39 mouse cellular contexts compared by ENCODE assay signal in the genomic region with DNA sequence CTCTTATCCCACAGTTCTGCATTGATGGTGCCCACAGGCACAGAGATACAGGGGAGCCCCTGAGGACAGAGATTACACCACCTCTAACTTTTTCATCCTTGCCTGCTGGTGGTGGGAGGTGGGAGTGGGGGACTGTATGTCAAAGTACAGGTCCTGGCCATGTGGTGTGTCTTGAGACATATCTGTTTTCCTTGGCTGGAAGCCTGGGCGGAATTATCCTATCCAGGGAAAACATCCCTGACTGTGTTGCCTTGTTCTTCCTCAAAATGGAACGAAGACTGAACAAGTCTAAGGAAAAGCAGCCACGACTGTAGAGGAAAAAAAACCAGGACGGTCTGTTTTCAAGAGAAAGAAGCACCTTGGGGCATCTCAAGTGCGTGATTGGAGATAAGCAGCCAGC. TPM values are rescaled to one million over a fixed set of nuclear protein-coding genes. Genes with fewer than 3 reads are reported as not detected.
DNase-seq lines count a peak whose midpoint lies in the region; ATAC-seq and TF ChIP-seq lines count a peak whose summit lies in the region.
"Had no signal": no experiment of that assay in that cellular context is flagged by ENCODE, and none has a peak within 500 bp of the region (broad histone marks: within the 10 kb centered on the region; RNA-seq: fewer than 3 reads in every experiment).

No protein-coding gene starts in this region.

- H3K27me3 ChIP-seq in heart, embryonic 13.5 days (replicated peaks), result no peaks in the 10 kb centered on the region
- H3K27me3 ChIP-seq in kidney, embryonic 16.5 days (ENCODE audit: insufficient read depth, low read length), result no peaks in the 10 kb centered on the region
- no peaks in the 10 kb centered on the region for H3K27me3 ChIP-seq in intestine, embryonic 15.5 days (replicated peaks)
- no peaks in the 10 kb centered on the region for H3K27me3 ChIP-seq in midbrain, postnatal 0 days (ENCODE audit: insufficient read depth, low read length)
- H3K27me3 ChIP-seq: embryonic facial prominence, embryonic 13.5 days; hindbrain, embryonic 15.5 days; liver, embryonic 12.5 days; midbrain, embryonic 13.5 days had no signal

- no peak overlapping the region for H3K27ac ChIP-seq in heart, embryonic 13.5 days (replicated peaks)
- no peak overlapping the region for H3K27ac ChIP-seq in kidney, embryonic 16.5 days (ENCODE audit: low read length)
- H3K27ac ChIP-seq in intestine, embryonic 15.5 days, result no peak overlapping the region
- no peak overlapping the region for H3K27ac ChIP-seq in midbrain, postnatal 0 days (ENCODE audit: low read depth, low read length)
- H3K27ac ChIP-seq: embryonic facial prominence, embryonic 13.5 days; gastrocnemius, adult 2 months; hindbrain, embryonic 10.5 days; hindbrain, embryonic 15.5 days; kidney, postnatal 0 days; layer of hippocampus, adult 2 months; left cerebral cortex, adult 2 months; liver, embryonic 12.5 days; midbrain, embryonic 13.5 days had no signal

- H3K9ac ChIP-seq in heart, embryonic 13.5 days, result no peak overlapping the region
- H3K9ac ChIP-seq in kidney, embryonic 16.5 days (replicated peaks; ENCODE audit: low read length), result no peak overlapping the region
- no peak overlapping the region for H3K9ac ChIP-seq in intestine, embryonic 15.5 days
- no peak overlapping the region for H3K9ac ChIP-seq in midbrain, postnatal 0 days (replicated peaks; ENCODE audit: low read length, poor library complexity, severe bottlenecking)
- H3K9ac ChIP-seq: embryonic facial prominence, embryonic 13.5 days; hindbrain, embryonic 15.5 days; liver, embryonic 12.5 days; liver, postnatal 0 days; midbrain, embryonic 13.5 days had no signal

- no peak for TF ChIP-seq CTCF in midbrain, postnatal 0 days (IDR thresholded peaks at IDR 0.05)

- no peak for DNase-seq in heart, adult 11 months
- peak; percentile 19 to 30 for DNase-seq in kidney, postnatal 36 days
- no peak for DNase-seq in right cerebral cortex, postnatal 36 days (ENCODE audit: low spot score in 2 of 2)
- DNase-seq in midbrain, postnatal 0 days (ENCODE audit: low spot score), result no peak
- DNase-seq: adrenal gland, postnatal 14 days; B cell, adult 2 months; cerebellum, adult 11 months; cerebellum, adult 9-10 months; embryo, embryonic 11 days; gastrocnemius, adult 2 months; gastrocnemius, postnatal 36 days; left cerebral cortex, postnatal 4 days; liver, postnatal 0 days; lung, postnatal 4 days; retina, postnatal 1 day; right cerebral cortex, postnatal 14 days; spleen, adult 18-20 months; thymus, adult 18-20 months; thymus, postnatal 36 days had no signal

- 42% methylated on average over 5 of the region's 5 CpGs for WGBS in heart, embryonic 13.5 days
- WGBS in kidney, embryonic 16.5 days, result 58% methylated on average over 5 of the region's 5 CpGs
- WGBS in intestine, embryonic 15.5 days, result 69% methylated on average over 5 of the region's 5 CpGs
- 78% methylated on average over 5 of the region's 5 CpGs for WGBS in midbrain, postnatal 0 days

- peaks cover 9% of the 10 kb centered on the region; the same call in 1 of the 2 replicates for H3K4me1 ChIP-seq in heart, embryonic 13.5 days
- peaks cover 3% of the 10 kb centered on the region; the same call in 1 of the 2 replicates for H3K4me1 ChIP-seq in kidney, embryonic 16.5 days (ENCODE audit: insufficient read depth, low read length)
- peaks cover 3% of the 10 kb centered on the region; the same call in 1 of the 2 replicates for H3K4me1 ChIP-seq in intestine, embryonic 15.5 days (replicated peaks)
- no peaks in the 10 kb centered on the region for H3K4me1 ChIP-seq in midbrain, postnatal 0 days (ENCODE audit: insufficient read depth, low read length)
- H3K4me1 ChIP-seq: embryonic facial prominence, embryonic 13.5 days; hindbrain, embryonic 10.5 days; hindbrain, embryonic 15.5 days; liver, embryonic 12.5 days; midbrain, embryonic 13.5 days had no signal

- H3K4me2 ChIP-seq in heart, embryonic 13.5 days, result no peak overlapping the region
- H3K4me2 ChIP-seq in kidney, embryonic 16.5 days (replicated peaks; ENCODE audit: low read depth, low read length), result no peak overlapping the region
- peak overlapping the region; percentile 22; the same call in 1 of the 2 replicates for H3K4me2 ChIP-seq in intestine, embryonic 15.5 days (replicated peaks)
- no peak overlapping the region for H3K4me2 ChIP-seq in midbrain, postnatal 0 days (ENCODE audit: low read depth, low read length, poor library complexity, severe bottlenecking)
- H3K4me2 ChIP-seq: embryonic facial prominence, embryonic 13.5 days; hindbrain, embryonic 15.5 days; liver, embryonic 12.5 days; midbrain, embryonic 13.5 days had no signal

- H3K9me3 ChIP-seq in heart, embryonic 13.5 days, result no peaks in the 10 kb centered on the region
- H3K9me3 ChIP-seq in kidney, embryonic 16.5 days (ENCODE audit: low read length), result 0 out of 2 replicates have a peak, but pooled peaks cover 5% of the 10 kb centered on the region
- no peaks in the 10 kb centered on the region for H3K9me3 ChIP-seq in intestine, embryonic 15.5 days
- no peaks in the 10 kb centered on the region for H3K9me3 ChIP-seq in midbrain, postnatal 0 days (ENCODE audit: low read length)
- H3K9me3 ChIP-seq: embryonic facial prominence, embryonic 13.5 days; hindbrain, embryonic 10.5 days; hindbrain, embryonic 15.5 days; liver, embryonic 12.5 days; midbrain, embryonic 13.5 days had no signal

- H3K4me3 ChIP-seq in heart, embryonic 13.5 days, result no peak overlapping the region
- H3K4me3 ChIP-seq in kidney, embryonic 16.5 days (ENCODE audit: low read length), result no peak overlapping the region
- H3K4me3 ChIP-seq in intestine, embryonic 15.5 days (replicated peaks), result no peak overlapping the region
- H3K4me3 ChIP-seq in midbrain, postnatal 0 days (ENCODE audit: low read depth, low read length), result no peak overlapping the region
- H3K4me3 ChIP-seq: embryonic facial prominence, embryonic 13.5 days; erythroblast, embryonic 14.5 days; gastrocnemius, adult 2 months; hindbrain, embryonic 10.5 days; hindbrain, embryonic 15.5 days; layer of hippocampus, adult 2 months; left cerebral cortex, adult 2 months; liver, embryonic 12.5 days; midbrain, embryonic 13.5 days had no signal

- ATAC-seq in heart, embryonic 13.5 days (ENCODE audit: extremely low read depth, insufficient number of reproducible peaks, low FRiP score, low TSS enrichment), result 0 out of 2 replicates have a peak, but pooled peaks have one; percentile 19
- ATAC-seq in kidney, embryonic 16.5 days (ENCODE audit: low FRiP score, low TSS enrichment), result no peak
- no peak for ATAC-seq in intestine, embryonic 15.5 days
- no peak for ATAC-seq in midbrain, postnatal 0 days (ENCODE audit: low FRiP score)
- ATAC-seq: forebrain, embryonic 16.5 days; inflammation-experienced regulatory T-cells, adult 6 months; liver, embryonic 12.5 days; liver, postnatal 0 days; lung, postnatal 0 days; midbrain, embryonic 13.5 days had no signal

- H3K36me3 ChIP-seq in heart, embryonic 13.5 days, result no peaks in the 10 kb centered on the region
- no peaks in the 10 kb centered on the region for H3K36me3 ChIP-seq in kidney, embryonic 16.5 days (ENCODE audit: insufficient read depth, low read length)
- H3K36me3 ChIP-seq in intestine, embryonic 15.5 days, result no peaks in the 10 kb centered on the region
- no peaks in the 10 kb centered on the region for H3K36me3 ChIP-seq in midbrain, postnatal 0 days (ENCODE audit: insufficient read depth, low read length)
- H3K36me3 ChIP-seq: embryonic facial prominence, embryonic 13.5 days; hindbrain, embryonic 10.5 days; hindbrain, embryonic 15.5 days; liver, embryonic 12.5 days; midbrain, embryonic 13.5 days had no signal

RNA-seq across cellular contexts. Expression of a gene that starts 59.1 kb away (rescaled TPM):
- polyA plus RNA-seq in heart, embryonic 13.5 days (2015; fragmentation: Nextera tagmentation; extraction: Ambion mirVana), result 0.90 and 1.3 TPM in 2 replicates
- 0.56 TPM in 1 of 2 replicates, not detected in the other for polyA plus RNA-seq in kidney, embryonic 16.5 days (2015; fragmentation: Nextera tagmentation; extraction: Ambion mirVana)
- polyA plus RNA-seq in intestine, embryonic 15.5 days (2015; fragmentation: Nextera tagmentation; extraction: Ambion mirVana), result 2.8 and 3.5 TPM in 2 replicates
- total RNA-seq in midbrain, postnatal 0 days (2014; rRNA removed), result not detected in 2 replicates
- 3.8 TPM in 1 of 2 replicates, not detected in the other for polyA plus RNA-seq in midbrain, postnatal 0 days (2015; fragmentation: Nextera tagmentation; extraction: Ambion mirVana)
- total RNA-seq: megakaryocyte-erythroid progenitor cell, adult 5-6 weeks; monocyte, adult 5-6 weeks had no signal
- polyA plus RNA-seq: forebrain, embryonic 11.5 days; limb, embryonic 14.5 days; liver, embryonic 12.5 days; neural tube, embryonic 14.5 days had no signal

RNA-seq across cellular contexts. Expression of a gene that starts 59.1 kb away (rescaled TPM):
- polyA plus RNA-seq in heart, embryonic 13.5 days (2015; fragmentation: Nextera tagmentation; extraction: Ambion mirVana), result 24.7 and 27.9 TPM in 2 replicates
- 52.5 and 57.0 TPM in 2 replicates for polyA plus RNA-seq in kidney, embryonic 16.5 days (2015; fragmentation: Nextera tagmentation; extraction: Ambion mirVana)
- 41.1 and 46.9 TPM in 2 replicates for polyA plus RNA-seq in intestine, embryonic 15.5 days (2015; fragmentation: Nextera tagmentation; extraction: Ambion mirVana)
- 24.5 and 37.7 TPM in 2 replicates for total RNA-seq in midbrain, postnatal 0 days (2014; rRNA removed)
- polyA plus RNA-seq in midbrain, postnatal 0 days (2015; fragmentation: Nextera tagmentation; extraction: Ambion mirVana), result 17.7 and 19.2 TPM in 2 replicates

Comparison
In these comparisons a context has a peak if more than half of its experiments do, and no peak if none do; other contexts are left out.
1. DNase-seq: peak in kidney, postnatal 36 days (2 of 2); none in heart, adult 11 months (single experiment), right cerebral cortex, postnatal 36 days (0 of 2) and midbrain, postnatal 0 days (single experiment).